Mouse (Mus musculus) adrenal gland, adult 2 months (tissue): ENCODE results near the gene Pi4k2a. TPM values are rescaled to one million over a fixed set of nuclear protein-coding genes. Genes with fewer than 3 reads are reported as not detected.
A peak's percentile ranks its signal among the peaks of the same experiment; 100 is the strongest.
"Not testable (repeated sequence)": the region's sequence is repeated elsewhere in the genome, so short reads cannot be mapped to it uniquely, and the experiment has no call there.

Source experiments
- DNase-seq: peaks from one replicate; pipeline ENCODE4 v3.0.0; 2021
- polyA plus RNA-seq: library from polyadenylated mRNA; depleted of rRNA; stranded (reverse); fragments of >200 nt; gene quantifications from 2 replicates; pipeline ENCODE4 v1.2.3, GENCODE M21; 2012
- total RNA-seq, 2 experiments: library from RNA; stranded (reverse); gene quantifications; 2 replicates each; pipeline ENCODE4 v1.2.3; 2021

Gene Pi4k2a
- total and polyA plus RNA-seq, 3 experiments: 43.7 to 69.9 (median 62.3) TPM

GRCm38 (mm10) chr19:42080469-42080868 is 9.8 kb upstream of the Pi4k2a start:
- no peak for DNase-seq

GRCm38 (mm10) chr19:42081613-42082012 is 8.7 kb upstream of the Pi4k2a start:
- DNase-seq: not testable (repeated sequence)

GRCm38 (mm10) chr19:42085690-42086089 is 4.6 kb upstream of the Pi4k2a start:
- no peak for DNase-seq

- peak; percentile 90 for DNase-seq
These were observed 4.1 kb upstream of the Pi4k2a start, which contains the start of gene Morn4 for GRCm38 (mm10) chr19:42086166-42086565. Gene Morn4 (minus strand): TSS chr19:42086357.

- peak; percentile 64 for DNase-seq
These were observed 1.0 kb upstream of the Pi4k2a start for GRCm38 (mm10) chr19:42089103-42089747.

GRCm38 (mm10) chr19:42090637-42091141 is 419 bp downstream of the Pi4k2a start:
- no peak for DNase-seq

- DNase-seq: no peak
These were observed 9.1 kb downstream of the Pi4k2a start for GRCm38 (mm10) chr19:42099406-42099805.

GRCm38 (mm10) chr19:42104681-42105080 is 14.4 kb downstream of the Pi4k2a start:
- no peak for DNase-seq

GRCm38 (mm10) chr19:42115783-42116335 is 25.6 kb downstream of the Pi4k2a start:
- no peak for DNase-seq

GRCm38 (mm10) chr19:42118142-42118541 is 27.9 kb downstream of the Pi4k2a start:
- no peak for DNase-seq

- peak; percentile 64 for DNase-seq
These were observed 28.3 kb downstream of the Pi4k2a start for GRCm38 (mm10) chr19:42118596-42118995.

GRCm38 (mm10) chr19:42120451-42120850 is 30.2 kb downstream of the Pi4k2a start:
- DNase-seq: peak; percentile 64

GRCm38 (mm10) chr19:42124684-42125083 is 34.4 kb downstream of the Pi4k2a start:
- DNase-seq: no peak

- DNase-seq: peak; percentile 66
These were observed 35.4 kb downstream of the Pi4k2a start for GRCm38 (mm10) chr19:42125501-42126218.

GRCm38 (mm10) chr19:42126219-42126605 is 35.9 kb downstream of the Pi4k2a start:
- peak; percentile 86 for DNase-seq

- DNase-seq: no peak
These were observed 36.8 kb downstream of the Pi4k2a start for GRCm38 (mm10) chr19:42127024-42127423.

- DNase-seq: no peak
These were observed 37.9 kb downstream of the Pi4k2a start for GRCm38 (mm10) chr19:42128052-42128740.

- DNase-seq: peak; percentile 99
These were observed 38.7 kb downstream of the Pi4k2a start, which contains the start of gene Avpi1 for GRCm38 (mm10) chr19:42128787-42129508. Gene Avpi1 (minus strand): TSS chr19:42129059.

GRCm38 (mm10) chr19:42129509-42130293 is 39.4 kb downstream of the Pi4k2a start:
- DNase-seq: no peak

GRCm38 (mm10) chr19:42130294-42130606 is 40.0 kb downstream of the Pi4k2a start:
- no peak for DNase-seq

- DNase-seq: no peak
These were observed 40.8 kb downstream of the Pi4k2a start for GRCm38 (mm10) chr19:42131101-42131500.
